Mouse (Mus musculus) gastrocnemius, adult 8-10 months (tissue): Measurements from ENCODE around the gene Abtb1. TPM values are rescaled to one million over a fixed set of nuclear protein-coding genes. Genes with fewer than 3 reads are reported as not detected.

Source experiments
- DNase-seq, 2 experiments: peaks; one replicate each; pipeline ENCODE4 v3.0.0; 2022; ENCODE audit warnings: low spot score in 2 of 2
- total RNA-seq, 4 experiments: library from RNA; stranded (reverse); gene quantifications; 2 replicates each; pipeline ENCODE4 v1.2.4; 2022

The Abtb1 gene
- total RNA-seq, 4 experiments from 2014 or later, result 21.1 to 25.9 (median 22.0) TPM

DNA sequence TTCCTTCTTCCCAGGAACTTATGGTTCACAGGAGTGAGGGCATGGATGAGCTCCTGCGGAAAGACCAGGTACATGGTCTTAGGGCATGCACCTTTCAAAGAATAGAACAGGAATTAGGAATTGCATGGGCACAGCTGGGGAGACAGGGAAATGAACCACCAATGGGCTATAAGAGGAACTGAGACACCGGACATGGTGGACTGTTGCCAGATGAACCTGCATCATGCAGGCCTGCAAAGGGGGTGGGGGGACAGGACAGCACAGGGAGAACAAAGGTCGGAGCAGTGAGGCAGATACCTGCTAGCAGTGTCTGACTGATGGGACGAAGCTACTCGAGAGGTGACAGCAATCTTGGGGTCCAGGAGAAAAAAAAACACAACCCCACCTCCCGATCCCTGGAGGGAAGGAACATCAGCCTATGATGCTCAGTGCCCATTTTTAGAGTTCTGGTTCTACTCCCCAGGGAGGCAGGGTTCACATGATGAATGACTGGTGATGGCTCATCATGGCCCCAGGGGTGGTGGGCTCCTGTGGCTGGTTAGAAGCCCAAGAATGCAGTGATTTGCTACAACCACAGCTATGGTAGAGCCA is 11.6 kb downstream of the Abtb1 start:
- no peak for DNase-seq

GRCm38 (mm10) chr6:88829579-88829978 is 12.2 kb downstream of the Abtb1 start:
- no peak for DNase-seq

DNA sequence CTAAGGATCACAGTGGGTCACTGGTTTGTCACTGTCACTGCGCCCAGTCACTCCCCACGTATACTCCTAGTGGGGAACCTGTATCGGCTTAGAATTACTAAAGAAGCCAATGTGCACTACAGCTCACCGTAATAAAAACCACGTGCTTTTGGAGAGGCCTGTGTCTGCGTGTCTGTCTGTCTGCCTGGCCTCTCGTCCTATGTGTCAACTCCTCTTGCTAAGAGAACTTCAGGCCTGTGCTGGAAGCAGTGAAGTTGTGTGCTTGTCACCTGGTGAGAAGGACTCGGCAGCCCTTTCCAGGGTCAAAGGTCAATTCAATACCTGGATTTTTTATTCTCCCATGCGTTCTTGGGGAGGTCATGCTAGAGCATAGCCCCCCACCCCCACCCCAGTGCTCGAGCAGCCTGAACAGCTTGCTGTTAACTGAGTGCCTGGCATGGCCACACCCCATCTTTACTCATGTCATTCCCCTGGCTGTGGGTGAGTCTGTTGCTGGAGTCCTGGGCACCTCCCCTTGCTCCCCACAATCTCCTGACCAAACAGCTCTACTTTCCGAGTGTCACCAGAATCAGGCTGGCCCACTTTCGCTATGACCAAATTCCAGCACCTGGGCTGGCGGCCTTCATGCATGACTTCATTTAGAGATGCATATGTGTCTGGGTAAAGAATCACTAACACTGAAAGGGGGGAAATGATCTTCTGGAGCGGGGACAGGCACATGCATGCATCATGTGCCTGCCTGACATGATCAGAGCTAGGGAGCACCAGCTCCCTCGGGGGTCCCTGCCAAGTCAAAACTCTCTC is 13.4 kb downstream of the Abtb1 start:
- no peak for DNase-seq

DNA sequence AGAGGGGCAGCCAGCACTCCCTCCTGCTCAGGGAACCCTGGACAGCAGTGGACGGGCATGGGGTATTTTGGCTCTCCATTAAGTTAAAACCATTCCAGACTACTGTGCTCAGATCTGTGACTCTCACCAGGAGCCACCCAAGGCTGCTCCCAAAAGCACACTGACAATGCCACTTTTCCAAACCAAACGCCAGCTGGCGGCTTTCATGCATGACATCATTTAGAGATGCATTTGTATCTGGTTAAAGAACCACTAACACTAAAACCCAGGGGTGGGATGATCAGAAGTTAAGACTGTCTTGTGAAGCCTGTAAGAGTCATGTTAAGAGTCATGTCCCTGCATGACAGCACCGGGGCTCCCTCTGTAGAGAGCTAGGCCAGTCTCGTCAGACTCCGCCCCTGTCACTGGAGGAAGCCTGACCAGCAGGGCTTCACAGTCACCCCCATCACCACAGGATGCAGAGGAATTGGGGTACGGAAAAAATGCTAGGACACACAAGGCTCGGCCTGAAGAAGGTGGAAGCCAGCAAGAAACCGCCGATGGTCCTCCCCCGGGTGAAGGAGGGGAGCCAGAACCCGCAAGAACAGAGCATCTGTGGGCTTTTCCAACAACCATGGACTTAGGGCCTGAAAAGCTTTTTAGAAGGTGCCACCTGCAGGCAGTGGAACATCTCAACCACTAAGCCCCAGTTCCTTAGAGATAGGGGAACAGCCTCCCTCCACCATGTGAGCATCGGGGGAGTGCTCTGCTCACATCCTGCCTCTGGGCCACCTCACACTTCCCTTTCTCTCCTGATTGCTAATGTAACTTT is 14.2 kb downstream of the Abtb1 start:
- DNase-seq, result no peak

DNA sequence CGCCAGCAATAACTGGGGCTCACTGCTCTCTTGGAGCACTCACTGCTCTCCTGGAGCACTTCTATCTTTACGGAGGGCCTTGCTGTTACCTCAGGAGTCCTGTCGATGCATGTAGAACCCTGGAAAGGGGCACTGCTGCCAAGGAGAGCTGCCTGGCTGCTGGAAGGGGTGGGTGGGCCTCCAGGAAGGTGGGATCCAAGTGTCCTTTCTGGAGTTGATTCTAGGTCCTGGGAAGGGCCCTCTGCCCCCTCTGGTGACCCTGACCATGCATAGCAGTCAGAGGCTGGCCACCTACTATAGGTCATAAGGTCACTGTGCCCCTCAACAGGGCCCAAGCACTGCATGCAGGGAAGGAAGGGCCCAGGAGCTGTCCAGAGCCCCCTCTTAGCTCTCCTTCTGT is 14.8 kb downstream of the Abtb1 start:
- no peak for DNase-seq

GRCm38 (mm10) chr6:88826545-88826944 is 15.2 kb downstream of the Abtb1 start:
- peak; percentile 50 to 73 for DNase-seq

DNA sequence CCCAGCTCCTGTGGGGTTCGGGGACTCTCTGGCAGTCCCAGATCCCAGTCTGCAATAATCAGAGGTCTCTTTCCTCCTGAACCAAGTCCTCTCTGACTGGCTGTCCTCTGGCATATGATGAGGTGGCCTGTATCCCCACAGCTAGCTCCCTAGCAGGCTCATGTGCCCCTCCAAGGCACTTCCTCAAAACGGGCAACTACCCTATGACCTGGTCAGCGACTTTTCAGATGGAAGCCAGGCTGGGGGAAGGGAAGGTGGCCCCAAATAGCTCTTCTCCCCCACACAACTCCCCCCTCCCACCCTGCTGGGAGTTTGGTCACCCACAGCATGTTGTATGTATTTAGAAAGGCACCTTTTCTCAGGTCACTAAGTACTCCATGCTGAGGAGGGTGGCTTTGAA is 15.7 kb downstream of the Abtb1 start:
- DNase-seq, result no peak

- DNase-seq, result no peak
Measured at GRCm38 (mm10) chr6:88824183-88824582, 17.6 kb downstream of the Abtb1 start.

- DNase-seq, result peak; percentile 33 to 68
Measured at GRCm38 (mm10) chr6:88821901-88822300, 19.9 kb downstream of the Abtb1 start.

DNA sequence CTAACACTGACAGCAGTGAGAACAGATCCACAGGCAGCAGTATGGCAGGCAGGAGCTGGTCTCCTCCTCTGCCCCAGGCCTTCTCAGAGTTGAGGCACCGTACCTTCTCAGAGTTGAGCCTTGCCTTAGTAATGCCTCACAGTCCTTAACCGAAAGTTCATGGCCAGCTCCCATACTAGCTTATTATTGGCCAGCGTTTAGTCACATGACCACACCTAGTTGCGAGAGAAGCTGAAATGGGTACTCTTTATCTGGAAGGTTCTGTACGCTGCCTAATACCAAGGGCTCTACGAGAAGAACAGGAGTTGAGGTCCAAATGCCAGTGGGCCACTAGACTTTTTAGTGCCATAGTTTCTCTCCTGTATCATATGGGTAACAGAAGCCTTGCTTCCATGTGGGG is 20.5 kb downstream of the Abtb1 start:
- DNase-seq, result no peak

DNA sequence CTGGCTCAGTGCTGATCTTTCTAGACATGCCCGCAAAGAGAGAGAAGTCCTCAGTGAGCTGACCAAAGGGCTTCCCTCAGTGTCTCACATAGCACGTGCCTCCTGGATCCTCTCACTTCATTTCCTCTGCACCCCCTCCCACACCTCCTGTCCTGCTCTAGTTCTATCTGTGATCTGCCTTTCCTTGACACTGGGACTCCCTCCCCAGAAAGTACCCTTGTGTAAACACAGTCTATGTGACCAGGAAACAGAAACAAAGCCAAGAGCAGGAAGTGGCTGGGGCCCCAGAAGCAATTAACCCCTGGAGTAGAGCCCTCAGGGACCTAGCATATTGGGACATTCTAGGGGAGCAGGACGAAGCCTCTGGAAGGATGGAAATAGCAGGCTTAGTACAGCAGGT is 20.9 kb downstream of the Abtb1 start:
- DNase-seq, result no peak

- DNase-seq, result no peak
Measured at GRCm38 (mm10) chr6:88816913-88817312, 24.9 kb downstream of the Abtb1 start.

GRCm38 (mm10) chr6:88815489-88815888 is 26.3 kb downstream of the Abtb1 start:
- no peak for DNase-seq

GRCm38 (mm10) chr6:88815036-88815435 is 26.7 kb downstream of the Abtb1 start:
- no peak for DNase-seq

- DNase-seq, result no peak
Measured at GRCm38 (mm10) chr6:88813832-88814231, 28.0 kb downstream of the Abtb1 start.

GRCm38 (mm10) chr6:88812886-88813285 is 28.9 kb downstream of the Abtb1 start:
- DNase-seq, result peak in 1 of 2 experiments; percentile 31

DNA sequence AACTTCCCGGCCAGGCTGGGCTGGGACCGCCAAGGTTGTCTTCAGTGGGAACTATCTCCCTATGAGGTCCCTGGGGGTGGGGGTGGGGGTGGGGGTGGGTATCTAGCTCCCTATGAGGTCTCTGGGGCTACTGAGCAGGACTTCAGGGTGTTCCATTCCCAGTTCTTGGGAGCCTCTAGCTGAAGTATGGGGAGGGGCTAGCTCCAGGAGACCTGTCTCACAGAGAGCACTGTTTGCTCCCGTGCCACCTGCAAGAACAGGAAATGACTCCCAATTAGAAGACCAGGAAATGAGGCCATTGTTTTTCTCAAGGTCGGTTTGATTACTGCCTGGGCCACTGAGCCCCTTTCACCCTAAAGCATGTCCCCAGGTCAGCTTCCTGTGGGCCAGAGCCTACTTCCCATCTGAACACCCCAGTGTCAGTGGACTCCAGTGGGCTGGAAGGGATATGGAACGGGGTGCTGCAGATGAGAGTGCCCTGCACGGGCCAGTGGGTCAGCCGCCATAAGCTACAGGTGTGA is 29.8 kb downstream of the Abtb1 start:
- DNase-seq, result no peak

DNA sequence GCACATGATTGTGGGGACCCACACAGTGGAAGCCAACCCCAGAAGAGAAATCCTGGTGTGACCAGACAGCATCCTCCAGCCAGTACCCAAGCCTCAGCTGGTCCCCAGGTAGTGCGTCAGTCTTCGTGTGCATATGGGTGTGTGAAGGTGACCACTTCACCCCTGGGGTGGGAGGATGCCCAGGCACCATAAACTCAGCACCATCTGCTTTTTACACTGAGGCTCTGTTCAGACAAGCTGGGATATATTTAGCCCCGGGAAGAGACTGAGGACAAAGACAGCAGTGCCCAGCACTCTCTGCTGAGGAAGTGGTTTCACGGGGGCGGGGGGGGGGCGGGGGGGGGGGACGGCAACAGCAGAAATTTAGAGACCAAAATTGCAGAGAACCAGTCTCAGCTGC is 30.4 kb downstream of the Abtb1 start:
- DNase-seq, result no peak

GRCm38 (mm10) chr6:88810291-88810690 is 31.5 kb downstream of the Abtb1 start:
- no peak for DNase-seq

DNA sequence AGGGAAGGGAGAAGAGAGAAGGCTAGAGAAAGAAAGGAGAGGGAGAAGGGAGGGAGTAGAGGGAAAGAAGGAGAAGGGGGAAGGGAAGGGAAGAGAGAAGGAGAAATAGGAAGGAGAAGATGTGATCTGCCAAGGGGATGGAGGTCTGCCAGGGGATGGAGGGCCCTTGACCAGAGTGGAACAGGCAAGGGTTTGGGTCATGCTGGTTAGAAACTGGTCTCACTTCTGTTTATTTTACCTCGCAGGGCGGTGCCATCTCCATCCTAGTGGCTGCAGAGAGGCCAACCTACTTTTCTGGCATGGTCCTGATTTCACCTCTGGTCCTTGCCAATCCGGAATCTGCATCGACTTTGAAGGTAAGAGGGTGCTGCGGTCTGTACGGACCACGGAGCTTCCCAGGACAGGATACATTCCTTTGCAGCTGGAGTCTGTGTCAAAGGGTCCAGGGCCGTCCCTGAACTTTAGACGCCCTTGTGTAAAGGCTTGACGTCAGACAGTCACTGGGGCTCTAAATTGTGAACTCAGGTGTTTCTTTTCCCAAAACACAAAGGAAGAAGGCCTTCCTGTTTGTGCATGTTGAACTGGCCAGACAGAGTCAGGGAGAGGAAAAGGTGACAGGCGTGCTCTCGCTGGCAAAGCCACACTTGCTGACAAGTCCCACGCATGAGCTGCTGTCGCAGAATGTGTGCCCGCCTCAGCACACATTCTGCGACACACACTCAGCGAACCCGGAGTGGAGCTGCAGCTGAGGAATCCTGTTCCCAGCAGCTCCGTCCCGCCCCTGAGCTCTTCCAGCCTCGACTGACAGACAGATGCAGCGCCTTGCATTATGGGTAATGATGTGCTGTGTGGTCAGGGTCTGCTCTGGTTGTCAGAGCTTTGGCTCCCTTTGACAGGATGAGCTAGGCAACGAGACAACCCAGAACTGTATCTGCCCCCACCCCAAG is 32.4 kb downstream of the Abtb1 start:
- DNase-seq, result no peak
